Mouse (Mus musculus): Measurements from ENCODE around the gene Gstt3. TPM values are rescaled to one million over a fixed set of nuclear protein-coding genes. Genes with fewer than 3 reads are reported as not detected.

Gene Gstt3
- polyA plus RNA-seq, 1 experiment from 2014 or later: 9.2 TPM

DNA sequence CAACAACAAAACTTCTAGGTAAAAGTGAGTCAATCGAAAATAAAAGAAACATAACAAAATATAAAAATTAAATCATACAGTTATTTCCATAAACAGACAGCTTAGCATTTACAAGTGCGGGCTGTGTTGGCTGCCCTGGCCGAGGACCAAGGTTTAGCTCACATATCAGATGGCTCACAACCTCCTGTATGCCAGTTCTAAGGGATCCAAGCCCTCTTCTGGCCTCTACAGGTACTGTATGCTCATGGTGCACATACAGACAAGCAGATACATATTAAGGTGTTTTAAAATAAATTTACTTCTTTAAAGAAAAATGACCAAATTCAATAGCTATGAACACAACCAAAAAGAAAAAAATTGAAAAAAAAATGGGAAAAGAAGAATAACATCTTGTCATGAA lies 20.9 kb downstream of the Gstt3 start:
- H3K27ac ChIP-seq: no peak overlapping the region
- WGBS: 96% methylated on average over 3 of the region's 3 CpGs
- ATAC-seq (ENCODE audit: insufficient number of reproducible peaks, insufficient read depth, low FRiP score, low TSS enrichment, low read depth): no peak
- H3K9ac ChIP-seq (replicated peaks): no peak overlapping the region
- H3K36me3 ChIP-seq: peaks cover 25% of the 10 kb centered on the region
- H3K9me3 ChIP-seq: no peaks in the 10 kb centered on the region
- peaks cover 13% of the 10 kb centered on the region for H3K4me1 ChIP-seq (replicated peaks)
- no peak overlapping the region for H3K4me3 ChIP-seq (replicated peaks)
- H3K4me2 ChIP-seq: no peak overlapping the region
- H3K27me3 ChIP-seq: no peaks in the 10 kb centered on the region

DNA sequence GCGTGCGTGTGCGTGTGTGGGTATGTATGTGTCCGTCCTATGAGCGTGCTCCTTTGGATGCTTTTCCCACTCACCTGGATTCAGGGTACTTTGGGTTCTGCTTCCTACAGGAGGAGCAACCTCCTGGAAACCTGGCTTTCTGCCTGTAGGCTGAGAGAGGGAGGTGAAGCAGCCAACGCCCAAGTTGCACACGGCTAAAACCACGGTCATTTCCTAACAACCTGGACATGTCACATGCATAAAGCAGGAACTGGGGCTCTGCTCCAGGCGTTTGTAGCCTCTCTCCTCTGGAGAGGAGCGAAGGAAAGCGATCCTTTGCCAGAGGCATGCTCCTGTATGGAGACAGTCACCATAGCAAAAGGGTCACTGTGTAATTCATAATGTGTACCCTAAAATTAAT lies 24.5 kb downstream of the Gstt3 start:
- Histone ChIP-seq H3K36me3 (peaks cover 60% of the 10 kb centered on the region), H3K4me1 (replicated peaks) (no peaks in the 10 kb centered on the region), H3K9me3 (no peaks in the 10 kb centered on the region), H3K27me3 (no peaks in the 10 kb centered on the region), H3K4me3 (replicated peaks) (no peak overlapping the region), H3K9ac (replicated peaks) (no peak overlapping the region), H3K27ac (no peak overlapping the region), H3K4me2 (no peak overlapping the region)
- no peak for ATAC-seq (ENCODE audit: insufficient number of reproducible peaks, insufficient read depth, low FRiP score, low TSS enrichment, low read depth)
- WGBS: 92% methylated on average over 11 of the region's 11 CpGs

DNA sequence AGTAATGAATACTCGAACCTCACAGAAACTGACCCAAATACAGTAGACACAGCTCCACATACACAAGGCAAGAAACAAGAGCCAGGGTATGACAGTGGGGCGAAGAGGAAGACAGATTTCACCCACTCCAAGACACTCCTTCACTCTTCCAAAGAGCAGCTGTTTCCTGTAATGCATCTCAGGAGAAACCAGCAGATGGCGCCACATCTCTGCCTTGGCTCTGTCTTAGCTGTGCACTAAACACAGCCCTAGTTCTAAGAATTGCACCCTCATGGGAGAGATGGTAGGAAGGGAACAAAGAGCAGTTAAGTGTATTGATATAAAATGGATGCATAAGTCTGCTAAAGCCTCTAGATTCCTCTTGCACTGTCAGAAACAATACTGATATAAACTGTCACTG lies 37.2 kb downstream of the Gstt3 start:
- H3K4me3 ChIP-seq (replicated peaks): no peak overlapping the region
- H3K4me1 ChIP-seq (replicated peaks): no peaks in the 10 kb centered on the region
- peaks cover 94% of the 10 kb centered on the region for H3K36me3 ChIP-seq
- WGBS: 46% methylated on average over 3 of the region's 3 CpGs
- peak; percentile 85; the same call in 1 of the 2 replicates for ATAC-seq (ENCODE audit: insufficient number of reproducible peaks, insufficient read depth, low FRiP score, low TSS enrichment, low read depth)
- H3K9me3 ChIP-seq: no peaks in the 10 kb centered on the region
- no peak overlapping the region for H3K4me2 ChIP-seq
- no peaks in the 10 kb centered on the region for H3K27me3 ChIP-seq
- H3K9ac ChIP-seq (replicated peaks): no peak overlapping the region
- H3K27ac ChIP-seq: no peak overlapping the region

DNA sequence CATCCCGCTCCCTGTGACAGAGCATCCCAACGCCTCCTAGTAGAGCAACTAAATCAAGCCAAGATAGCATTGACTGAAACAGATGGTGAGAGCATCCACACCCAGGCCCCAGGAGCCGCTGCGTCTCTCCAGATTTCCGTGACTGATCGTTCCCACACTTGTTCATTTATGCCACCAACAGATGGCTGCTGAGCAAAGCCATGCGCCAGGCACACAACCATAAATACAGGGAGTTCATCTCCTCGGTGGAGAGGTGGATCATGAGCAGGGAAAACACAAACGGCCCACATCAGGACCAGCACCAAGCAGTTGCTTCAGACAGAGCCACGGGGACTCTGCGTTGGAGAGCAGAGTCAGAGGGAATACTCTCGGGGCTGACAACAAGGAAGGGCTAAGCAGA lies 37.8 kb downstream of the Gstt3 start:
- Histone ChIP-seq H3K4me2 (no peak overlapping the region), H3K27ac (no peak overlapping the region), H3K9me3 (no peaks in the 10 kb centered on the region), H3K36me3 (peaks cover 94% of the 10 kb centered on the region), H3K4me1 (replicated peaks) (no peaks in the 10 kb centered on the region), H3K9ac (replicated peaks) (no peak overlapping the region), H3K4me3 (replicated peaks) (no peak overlapping the region), H3K27me3 (no peaks in the 10 kb centered on the region)
- 92% methylated on average over 12 of the region's 12 CpGs for WGBS
- ATAC-seq (ENCODE audit: insufficient number of reproducible peaks, insufficient read depth, low FRiP score, low TSS enrichment, low read depth): no peak

- no peak overlapping the region for H3K27ac ChIP-seq
- H3K4me2 ChIP-seq: no peak overlapping the region
- H3K9ac ChIP-seq (replicated peaks): no peak overlapping the region
- peaks cover 94% of the 10 kb centered on the region for H3K36me3 ChIP-seq
- no peaks in the 10 kb centered on the region for H3K4me1 ChIP-seq (replicated peaks)
- no peak overlapping the region for H3K4me3 ChIP-seq (replicated peaks)
- no peak for ATAC-seq (ENCODE audit: insufficient number of reproducible peaks, insufficient read depth, low FRiP score, low TSS enrichment, low read depth)
- no peaks in the 10 kb centered on the region for H3K9me3 ChIP-seq
- whole genome bisulfite sequencing: 89% methylated on average over 3 of the region's 3 CpGs
- no peaks in the 10 kb centered on the region for H3K27me3 ChIP-seq
These were observed 40.3 kb downstream of the Gstt3 start for GRCm38 (mm10) chr10:75740866-75741265.

- no peak overlapping the region for H3K4me2 ChIP-seq
- H3K9me3 ChIP-seq: no peaks in the 10 kb centered on the region
- WGBS: 95% methylated on average over 7 of the region's 7 CpGs
- no peak overlapping the region for H3K4me3 ChIP-seq (replicated peaks)
- no peaks in the 10 kb centered on the region for H3K27me3 ChIP-seq
- no peaks in the 10 kb centered on the region for H3K4me1 ChIP-seq (replicated peaks)
- H3K9ac ChIP-seq (replicated peaks): no peak overlapping the region
- ATAC-seq (ENCODE audit: insufficient number of reproducible peaks, insufficient read depth, low FRiP score, low TSS enrichment, low read depth): no peak
- H3K36me3 ChIP-seq: peaks cover 91% of the 10 kb centered on the region
- no peak overlapping the region for H3K27ac ChIP-seq
These were observed 55.8 kb downstream of the Gstt3 start for GRCm38 (mm10) chr10:75725449-75725848.

Other genes with a start within 250 kb of the Gstt3 start
- 0.93 and 1.3 TPM in 2 replicates for gene Lrrc75b, start 221.1 kb downstream of the Gstt3 start, polyA plus RNA-seq (2016; fragmentation: Nextera tagmentation; extraction: Ambion mirVana)
- 0.79 and 0.88 TPM in 2 replicates for gene Ggt1, start 219.8 kb downstream of the Gstt3 start, polyA plus RNA-seq (2016; fragmentation: Nextera tagmentation; extraction: Ambion mirVana)
- 0.70 and 1.1 TPM in 2 replicates for gene Ggt5, start 192.1 kb downstream of the Gstt3 start, polyA plus RNA-seq (2016; fragmentation: Nextera tagmentation; extraction: Ambion mirVana)
- 1.5 and 2.2 TPM in 2 replicates for gene Susd2, start 137.4 kb downstream of the Gstt3 start, polyA plus RNA-seq (2016; fragmentation: Nextera tagmentation; extraction: Ambion mirVana)
- 27.2 and 29.3 TPM in 2 replicates for gene Cabin1, start 17.1 kb downstream of the Gstt3 start, polyA plus RNA-seq (2016; fragmentation: Nextera tagmentation; extraction: Ambion mirVana)
- 104 and 112 TPM in 2 replicates for gene Ddt, start 8.0 kb downstream of the Gstt3 start, polyA plus RNA-seq (2016; fragmentation: Nextera tagmentation; extraction: Ambion mirVana)
- gene Gm20441, start 460 bp downstream of the Gstt3 start, polyA plus RNA-seq (2016; fragmentation: Nextera tagmentation; extraction: Ambion mirVana): 0.35 TPM in 1 of 2 replicates, not detected in the other
- 9.2 and 9.8 TPM in 2 replicates for gene Gstt1, start 17.2 kb upstream of the Gstt3 start, polyA plus RNA-seq (2016; fragmentation: Nextera tagmentation; extraction: Ambion mirVana)
- gene Gstt4, start 41.1 kb upstream of the Gstt3 start, polyA plus RNA-seq (2016; fragmentation: Nextera tagmentation; extraction: Ambion mirVana): not detected in 2 replicates
- gene Gstt2, start 56.0 kb upstream of the Gstt3 start, polyA plus RNA-seq (2016; fragmentation: Nextera tagmentation; extraction: Ambion mirVana): 9.7 and 11.1 TPM in 2 replicates
- gene Mif, start 78.8 kb upstream of the Gstt3 start, polyA plus RNA-seq (2016; fragmentation: Nextera tagmentation; extraction: Ambion mirVana): 1,855 and 1,928 TPM in 2 replicates
- 3.5 and 3.9 TPM in 2 replicates for gene Derl3, start 112.0 kb upstream of the Gstt3 start, polyA plus RNA-seq (2016; fragmentation: Nextera tagmentation; extraction: Ambion mirVana)
- 252 and 264 TPM in 2 replicates for gene Smarcb1, start 140.2 kb upstream of the Gstt3 start, polyA plus RNA-seq (2016; fragmentation: Nextera tagmentation; extraction: Ambion mirVana)
- gene Chchd10, start 151.7 kb upstream of the Gstt3 start, polyA plus RNA-seq (2016; fragmentation: Nextera tagmentation; extraction: Ambion mirVana): 5.5 and 8.0 TPM in 2 replicates
- 96.8 and 107 TPM in 2 replicates for gene Mmp11, start 155.1 kb upstream of the Gstt3 start, polyA plus RNA-seq (2016; fragmentation: Nextera tagmentation; extraction: Ambion mirVana)
- 0.32 and 0.50 TPM in 2 replicates for gene Gm867, start 159.3 kb upstream of the Gstt3 start, polyA plus RNA-seq (2016; fragmentation: Nextera tagmentation; extraction: Ambion mirVana)
- gene Vpreb3, start 161.6 kb upstream of the Gstt3 start, polyA plus RNA-seq (2016; fragmentation: Nextera tagmentation; extraction: Ambion mirVana): 0.50 and 0.71 TPM in 2 replicates
- not detected in 2 replicates for gene Gm5134, start 173.1 kb upstream of the Gstt3 start, polyA plus RNA-seq (2016; fragmentation: Nextera tagmentation; extraction: Ambion mirVana)

All from limb, embryonic 12.5 days (tissue).